Mouse (Mus musculus): ENCODE data around the gene Hoxb3.

GRCm38 (mm10) chr11:96313134-96313533 is 10.0 kb upstream of the Hoxb3 start:
- TF ChIP-seq POLR2A (IDR thresholded peaks at IDR 0.05; ENCODE audit: extremely low read depth, insufficient read depth, low read length) (no peak), CTCF (IDR thresholded peaks at IDR 0.05; ENCODE audit: extremely low read depth, insufficient read depth, low read length) (no peak)
